Mouse (Mus musculus) liver, postnatal 0 days (tissue): ENCODE measurements at regions not wholly inside any gene's neighbourhood (a gene's known extent, or its start where the extent isn't known, plus 50 kb on each side); places are given as distances from the start of the nearest gene placed in this dataset.

Source experiments
- ATAC-seq: fragments of 200-750 bp; cut with Nextera tagmentation; 2 replicates; pipeline ENCODE4 v1.8.0; 2017; ENCODE audit warnings: mild to moderate bottlenecking, moderate library complexity
- DNase-seq: peaks from one replicate; pipeline ENCODE4 v3.0.0-alpha.2; 2016
- H3K27ac ChIP-seq: fragments of 300-500 bp; sonication (generic); 2 replicates; pipeline ENCODE4 v1.5.1; 2014; ENCODE audit warnings: antibody characterized with exemption, moderate library complexity, mild to moderate bottlenecking, low read depth
- H3K27me3 ChIP-seq: fragments of 300-500 bp; sonication (generic); 2 replicates; pipeline ENCODE4 v1.6.1; 2014; ENCODE audit warnings: low read length, control low read depth, mixed read lengths; ENCODE audit not compliant: insufficient read depth
- H3K36me3 ChIP-seq: fragments of 300-500 bp; sonication (generic); replicated peaks from 2 replicates; pipeline ENCODE4 v1.6.1; 2014; ENCODE audit warnings: mild to moderate bottlenecking, control low read depth, low read length, moderate library complexity, mixed read lengths; ENCODE audit not compliant: insufficient read depth
- H3K4me1 ChIP-seq: fragments of 300-500 bp; sonication (generic); 2 replicates; pipeline ENCODE4 v1.6.1; 2014; ENCODE audit warnings: antibody characterized with exemption, mild to moderate bottlenecking, control low read depth; ENCODE audit not compliant: insufficient read depth
- H3K4me2 ChIP-seq: fragments of 300-500 bp; sonication (generic); 2 replicates; pipeline ENCODE4 v1.6.1; 2014; ENCODE audit warnings: low read depth, mild to moderate bottlenecking, low read length, moderate library complexity, mixed read lengths
- H3K4me3 ChIP-seq: fragments of 300-500 bp; sonication (generic); 2 replicates; pipeline ENCODE4 v1.5.1; 2014; ENCODE audit warnings: low read depth, low read length
- H3K9ac ChIP-seq: fragments of 300-500 bp; sonication (generic); replicated peaks from 2 replicates; pipeline ENCODE4 v1.6.1; 2014; ENCODE audit warnings: mild to moderate bottlenecking, moderate library complexity
- H3K9me3 ChIP-seq: fragments of 300-500 bp; sonication (generic); 2 replicates; pipeline ENCODE4 v1.6.1; 2016; ENCODE audit warnings: mild to moderate bottlenecking, control low read depth, low read length, mixed read lengths
- CTCF ChIP-seq: sonication (generic); IDR thresholded peaks from 2 replicates; pipeline ENCODE4 v1.5.1; 2016; ENCODE audit warnings: antibody characterized with exemption, low read depth
- EP300 ChIP-seq: IDR thresholded peaks from 2 replicates; pipeline ENCODE4 v1.6.1; 2016; ENCODE audit warnings: antibody characterized with exemption, low read depth, mild to moderate bottlenecking
- WGBS: fragments of 180-500 bp; shearing (Covaris S2); extraction: QIAGEN DNeasy Blood & Tissue Kit; methylation state at CpG from one replicate; pipeline ENCODE4 v1.1.7; 2014; ENCODE audit not compliant: insufficient replicate concordance; 5-methylcytosine and 5-hydroxymethylcytosine counted together

DNA sequence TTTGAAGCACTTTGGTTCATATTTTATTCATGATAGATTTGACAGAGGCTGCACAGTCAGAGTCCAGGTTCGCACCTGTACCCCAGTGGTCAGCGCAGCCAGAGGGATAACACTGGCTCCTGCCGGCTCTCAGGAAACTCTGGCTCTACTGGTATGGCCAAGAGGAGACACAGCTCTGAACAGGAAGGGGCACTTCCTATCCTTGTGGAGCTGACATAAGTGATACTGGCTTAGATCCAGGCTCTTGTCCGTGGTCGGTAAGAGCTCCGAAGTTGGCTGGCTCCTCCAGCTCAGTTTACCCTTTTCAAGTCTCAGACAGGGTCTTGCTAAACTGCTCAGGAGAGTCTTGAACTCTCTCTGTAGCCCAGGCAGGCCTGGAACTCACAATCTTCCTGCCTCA, 113.6 kb upstream of the Med13l start:
- 61% methylated on average over 6 of the region's 6 CpGs for WGBS
- ATAC-seq = no peak

DNA sequence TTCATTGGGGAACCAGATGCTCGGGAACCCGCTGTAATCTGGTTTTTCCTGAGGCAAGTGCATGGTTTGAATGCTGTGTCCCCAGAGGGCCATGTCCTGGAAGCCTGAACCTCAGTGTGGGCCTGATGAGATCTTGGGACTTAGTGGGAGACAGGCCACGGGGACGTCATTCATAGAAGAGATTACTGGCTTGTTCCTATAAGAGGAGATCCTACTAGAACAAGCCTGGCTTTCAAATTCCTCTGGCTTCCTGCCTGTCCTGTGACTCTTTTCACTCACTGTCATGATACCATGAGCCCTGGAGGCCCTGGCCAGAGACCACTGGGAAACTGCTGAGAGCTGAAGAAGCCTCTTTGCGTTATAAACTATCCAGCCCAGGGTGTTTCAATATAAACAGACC, 113.1 kb upstream of the Med13l start:
- H3K9ac ChIP-seq = no peak overlapping the region
- 78% methylated on average over 5 of the region's 5 CpGs for WGBS

More for the DNA sequence above, 113.6 kb upstream of the Med13l start:
- DNase-seq = no peak
- Histone ChIP-seq H3K4me3 (no peak overlapping the region), H3K4me1 (peaks cover 4% of the 10 kb centered on the region; the same call in 1 of the 2 replicates), H3K9me3 (no peaks in the 10 kb centered on the region), H3K9ac (no peak overlapping the region), H3K27ac (no peak overlapping the region), H3K4me2 (no peak overlapping the region), H3K27me3 (no peaks in the 10 kb centered on the region), H3K36me3 (no peaks in the 10 kb centered on the region)
- TF ChIP-seq CTCF = no peak
- TF ChIP-seq EP300 = no peak

GRCm38 (mm10) chr5:118448884-118449515, 111.5 kb upstream of the Med13l start:
- no peaks in the 10 kb centered on the region for H3K9me3 ChIP-seq
- H3K9ac ChIP-seq = no peak overlapping the region
- H3K4me3 ChIP-seq = no peak overlapping the region
- no peak for ATAC-seq
- no peaks in the 10 kb centered on the region for H3K27me3 ChIP-seq
- no peaks in the 10 kb centered on the region for H3K36me3 ChIP-seq
- TF ChIP-seq CTCF (no peak), EP300 (no peak)
- no peak overlapping the region for H3K27ac ChIP-seq
- WGBS = 56% methylated on average over 4 of the region's 4 CpGs
- no peak for DNase-seq
- H3K4me2 ChIP-seq = no peak overlapping the region
- H3K4me1 ChIP-seq = peaks cover 8% of the 10 kb centered on the region; the same call in 1 of the 2 replicates

More for the DNA sequence above, 113.1 kb upstream of the Med13l start:
- no peak for TF ChIP-seq CTCF
- TF ChIP-seq EP300 = no peak
- Histone ChIP-seq H3K27me3 (no peaks in the 10 kb centered on the region), H3K4me3 (no peak overlapping the region), H3K9me3 (no peaks in the 10 kb centered on the region), H3K36me3 (no peaks in the 10 kb centered on the region), H3K4me1 (peaks cover 8% of the 10 kb centered on the region; the same call in 1 of the 2 replicates), H3K4me2 (no peak overlapping the region), H3K27ac (no peak overlapping the region)
- no peak for DNase-seq
- ATAC-seq = no peak

DNA sequence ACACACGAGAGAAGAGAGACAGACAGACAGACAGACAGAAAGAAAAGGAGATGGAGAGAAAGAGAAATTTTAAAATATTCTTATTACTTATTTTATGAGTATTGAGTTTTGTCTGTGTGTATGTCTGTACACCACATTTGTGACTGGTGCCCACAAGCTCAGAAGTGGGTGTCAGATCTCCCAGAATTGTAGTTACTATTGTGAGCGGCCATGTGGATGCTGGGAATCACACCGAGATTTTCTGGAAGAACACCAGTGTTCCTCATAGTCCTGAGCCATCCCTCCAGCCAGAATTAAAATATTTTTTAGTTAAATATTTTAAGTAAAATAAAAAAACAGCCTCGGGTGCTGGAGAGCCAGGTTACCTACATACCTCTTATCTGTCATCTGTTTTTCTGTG, 110.6 kb upstream of the Med13l start:
- DNase-seq (no peak), ATAC-seq (no peak)
- peaks cover 8% of the 10 kb centered on the region; the same call in 1 of the 2 replicates for H3K4me1 ChIP-seq
- no peaks in the 10 kb centered on the region for H3K36me3 ChIP-seq
- no peaks in the 10 kb centered on the region for H3K9me3 ChIP-seq
- H3K9ac ChIP-seq = no peak overlapping the region
- no peak overlapping the region for H3K4me3 ChIP-seq
- no peak for TF ChIP-seq EP300
- TF ChIP-seq CTCF = no peak
- H3K27ac ChIP-seq = no peak overlapping the region
- no peak overlapping the region for H3K4me2 ChIP-seq
- WGBS = 70% methylated on average over 4 of the region's 4 CpGs
- no peaks in the 10 kb centered on the region for H3K27me3 ChIP-seq

DNA sequence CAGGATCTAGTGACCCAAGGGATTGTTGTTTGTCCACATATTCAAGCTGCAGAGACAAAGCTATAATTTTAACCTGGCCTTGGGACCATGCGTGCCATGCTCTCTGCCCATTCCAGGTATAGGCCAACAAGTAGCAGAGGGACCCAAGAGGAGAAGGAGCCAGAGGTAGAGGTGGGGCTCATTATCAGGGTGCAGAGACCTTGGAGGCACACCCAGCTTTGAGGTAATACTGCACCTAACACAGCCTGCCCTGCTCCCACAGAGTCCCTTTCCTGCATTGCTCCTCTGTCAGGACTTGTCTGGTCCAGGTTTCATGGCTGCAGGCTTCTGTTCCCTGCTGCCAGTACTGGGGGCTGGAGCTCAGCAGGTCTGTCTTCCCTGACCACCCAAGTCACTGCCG, 108.4 kb upstream of the Med13l start:
- Histone ChIP-seq H3K9me3 (no peaks in the 10 kb centered on the region), H3K27me3 (no peaks in the 10 kb centered on the region), H3K4me3 (no peak overlapping the region), H3K4me2 (no peak overlapping the region), H3K36me3 (no peaks in the 10 kb centered on the region), H3K27ac (no peak overlapping the region), H3K4me1 (peaks cover 8% of the 10 kb centered on the region; the same call in 1 of the 2 replicates), H3K9ac (no peak overlapping the region)
- TF ChIP-seq EP300 (no peak), CTCF (no peak)
- DNase-seq = no peak
- no peak for ATAC-seq
- 85% methylated on average over 2 of the region's 2 CpGs for WGBS

DNA sequence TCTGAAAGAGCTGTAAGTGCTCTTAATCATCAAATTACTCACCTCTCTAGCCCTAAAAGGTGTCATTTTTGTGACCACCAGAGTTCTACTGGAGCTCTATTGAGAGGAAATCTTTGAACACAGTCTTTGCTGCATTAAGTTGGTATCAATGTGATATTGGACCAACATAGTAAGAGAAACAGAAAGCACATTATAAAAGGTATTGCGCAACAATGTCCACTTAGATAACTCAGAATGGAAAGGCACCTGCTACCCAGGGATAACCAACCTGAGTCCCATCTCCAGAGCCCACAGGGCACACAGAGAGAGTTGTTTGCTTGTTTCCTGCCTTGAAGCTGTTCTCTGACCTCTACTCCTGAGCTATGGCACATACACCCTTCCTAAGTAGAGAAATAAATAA, 106.4 kb upstream of the Med13l start:
- Histone ChIP-seq H3K36me3 (no peaks in the 10 kb centered on the region), H3K27me3 (0 out of 2 replicates have a peak, but pooled peaks cover 3% of the 10 kb centered on the region), H3K4me1 (peaks cover 12% of the 10 kb centered on the region), H3K27ac (no peak overlapping the region), H3K9ac (no peak overlapping the region), H3K4me3 (no peak overlapping the region), H3K4me2 (no peak overlapping the region), H3K9me3 (no peaks in the 10 kb centered on the region)
- no peak for ATAC-seq
- no peak for DNase-seq
- 86% methylated on average over 1 of the region's 1 CpGs for WGBS
- no peak for TF ChIP-seq CTCF
- no peak for TF ChIP-seq EP300
